Comparison of ENCODE assay signal across 19 mouse cellular contexts in genomic region chr17:46844811-46845210, GRCm38 (mm10). TPM values are rescaled to one million over a fixed set of nuclear protein-coding genes. Genes with fewer than 3 reads are reported as not detected.
DNase-seq lines count a peak whose midpoint lies in the region; ATAC-seq lines count a peak whose summit lies in the region.
"Had no signal": no experiment of that assay in that cellular context is flagged by ENCODE, and none has a peak within 500 bp of the region (broad histone marks: within the 10 kb centered on the region; RNA-seq: fewer than 3 reads in every experiment).

No protein-coding gene starts in this region.

- H3K9me3 ChIP-seq in limb, embryonic 12.5 days = no peaks in the 10 kb centered on the region
- no peaks in the 10 kb centered on the region for H3K9me3 ChIP-seq in limb, embryonic 10.5 days (replicated peaks)
- H3K9me3 ChIP-seq: liver, embryonic 12.5 days; megakaryocyte, embryonic 14.5 days had no signal

- no peaks in the 10 kb centered on the region for H3K27me3 ChIP-seq in limb, embryonic 12.5 days
- no peaks in the 10 kb centered on the region for H3K27me3 ChIP-seq in limb, embryonic 10.5 days (ENCODE audit: low read depth, poor library complexity, severe bottlenecking)
- H3K27me3 ChIP-seq: liver, embryonic 12.5 days; megakaryocyte, embryonic 14.5 days; Patski had no signal

- peaks cover 19% of the 10 kb centered on the region; the same call in 1 of the 2 replicates for H3K4me1 ChIP-seq in limb, embryonic 12.5 days (replicated peaks)
- peaks cover 26% of the 10 kb centered on the region for H3K4me1 ChIP-seq in limb, embryonic 10.5 days

- ATAC-seq in cerebellum, adult (ENCODE audit: insufficient number of reproducible peaks, low FRiP score, low TSS enrichment) = 0 out of 2 replicates have a peak, but pooled peaks have one; percentile 26
- no peak for ATAC-seq in limb, embryonic 12.5 days (ENCODE audit: insufficient number of reproducible peaks, insufficient read depth, low FRiP score, low TSS enrichment, low read depth)
- no peak for ATAC-seq in megakaryocyte, adult 5-6 weeks (ENCODE audit: poor library complexity, severe bottlenecking)
- ATAC-seq: forebrain, embryonic 16.5 days; liver, embryonic 12.5 days; Patski had no signal

- no peak overlapping the region for H3K4me3 ChIP-seq in limb, embryonic 12.5 days (replicated peaks)
- no peak overlapping the region for H3K4me3 ChIP-seq in limb, embryonic 10.5 days
- H3K4me3 ChIP-seq: heart, adult 2 months; liver, embryonic 12.5 days; megakaryocyte, embryonic 14.5 days; myocyte had no signal

- peaks cover 8% of the 10 kb centered on the region; the same call in 1 of the 2 replicates for H3K36me3 ChIP-seq in limb, embryonic 12.5 days
- no peaks in the 10 kb centered on the region for H3K36me3 ChIP-seq in limb, embryonic 10.5 days

- no peak overlapping the region for H3K9ac ChIP-seq in limb, embryonic 12.5 days (replicated peaks)
- H3K9ac ChIP-seq: liver, embryonic 12.5 days had no signal

- WGBS in limb, embryonic 12.5 days = 28% methylated on average over 10 of the region's 10 CpGs
- 49% methylated on average over 10 of the region's 10 CpGs for WGBS in limb, embryonic 10.5 days

- H3K27ac ChIP-seq in limb, embryonic 12.5 days = peak overlapping the region; percentile 31; the same call in 1 of the 2 replicates
- H3K27ac ChIP-seq in limb, embryonic 10.5 days = no peak overlapping the region
- H3K27ac ChIP-seq: heart, adult 2 months; liver, embryonic 12.5 days had no signal

- no peak for DNase-seq in cerebellum, postnatal 4 days (ENCODE audit: low spot score in 2 of 2)
- no peak for DNase-seq in limb, embryonic 10.5 days (ENCODE audit: low spot score)
- DNase-seq in cerebellum, adult 11 months = peak; percentile 70
- peak; percentile 81 to 88 for DNase-seq in cerebellum, postnatal 25 days
- DNase-seq in adipocyte (ENCODE audit: low spot score) = no peak
- DNase-seq: adrenal gland, adult 2 months; heart, adult 2 months; kidney, postnatal 10 days; layer of hippocampus, adult 9-11 months; right cerebral cortex, adult 18-20 months; thymus, postnatal 25 days had no signal

- no peak overlapping the region for H3K4me2 ChIP-seq in limb, embryonic 12.5 days
- H3K4me2 ChIP-seq: liver, embryonic 12.5 days had no signal

RNA-seq across cellular contexts. Expression of gene Bicral, which starts 13.5 kb away (rescaled TPM):
- 4.4 and 4.8 TPM in 2 replicates for polyA plus RNA-seq in limb, embryonic 12.5 days (2016; fragmentation: Nextera tagmentation; extraction: Ambion mirVana)
- 3.6 and 4.3 TPM in 2 replicates for polyA plus RNA-seq in limb, embryonic 10.5 days (2016; fragmentation: Nextera tagmentation; extraction: Ambion mirVana)
- total RNA-seq in megakaryocyte, adult 5-6 weeks (2015) = 25.2 and 32.4 TPM in 2 replicates
- total RNA-seq in megakaryocyte, adult 5-6 weeks (2017) = 20.3 and 21.1 TPM in 2 replicates

RNA-seq across cellular contexts. Expression of gene Tbcc, which starts 45.7 kb away (rescaled TPM):
- 71.7 and 78.7 TPM in 2 replicates for polyA plus RNA-seq in limb, embryonic 12.5 days (2016; fragmentation: Nextera tagmentation; extraction: Ambion mirVana)
- polyA plus RNA-seq in limb, embryonic 10.5 days (2016; fragmentation: Nextera tagmentation; extraction: Ambion mirVana) = 62.1 and 66.3 TPM in 2 replicates
- total RNA-seq in megakaryocyte, adult 5-6 weeks (2015) = 8.6 and 13.5 TPM in 2 replicates
- 10.8 and 13.3 TPM in 2 replicates for total RNA-seq in megakaryocyte, adult 5-6 weeks (2017)

Comparison
In these comparisons a context has a peak if more than half of its experiments do, and no peak if none do; other contexts are left out.
1. DNase-seq: peak in cerebellum, adult 11 months (single experiment) and cerebellum, postnatal 25 days (2 of 2); none in cerebellum, postnatal 4 days (0 of 2), limb, embryonic 10.5 days (single experiment) and adipocyte (single experiment).